Mouse (Mus musculus): Measurements from ENCODE around the gene Arhgap25. TPM values are rescaled to one million over a fixed set of nuclear protein-coding genes. Genes with fewer than 3 reads are reported as not detected.

Gene Arhgap25
- polyA plus RNA-seq, 2 experiments: 1.5 to 2.3 TPM

DNA sequence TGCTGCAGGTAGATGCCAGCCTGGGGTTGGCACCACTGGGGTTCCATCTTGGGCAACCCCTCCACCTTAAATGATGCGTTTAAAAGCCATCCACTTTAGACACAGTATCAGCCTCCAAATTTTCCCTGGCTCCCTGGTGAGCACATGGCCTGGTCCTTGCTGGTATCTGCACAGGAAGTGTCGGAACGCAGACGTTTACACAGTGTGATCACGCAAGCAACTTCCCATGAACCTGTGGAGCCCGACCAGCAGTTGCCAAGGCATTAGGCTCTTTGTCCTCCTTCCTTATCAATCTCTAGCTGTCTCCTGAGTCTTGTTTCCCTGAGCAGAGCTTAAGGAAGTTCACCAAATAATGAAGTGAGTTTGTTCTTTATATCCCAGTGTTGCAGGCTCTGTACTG, 77.6 kb downstream of the Arhgap25 start:
- Histone ChIP-seq H3K4me3 (ENCODE audit: insufficient read depth in 1 of 2, low read depth in 2 of 2, low read length in 2 of 2) (no peak overlapping the region), H3K4me2 (ENCODE audit: low read depth) (no peak overlapping the region), H3K9me3 (ENCODE audit: control insufficient read depth, low read length) (no peaks in the 10 kb centered on the region), H3K4me1 (replicated peaks; ENCODE audit: control insufficient read depth in 2 of 2, insufficient read depth in 2 of 2, low read length in 1 of 2) (no peaks in the 10 kb centered on the region), H3K9ac (replicated peaks) (no peak overlapping the region), H3K36me3 (replicated peaks; ENCODE audit: control insufficient read depth, insufficient read depth, low read depth) (no peaks in the 10 kb centered on the region), H3K27ac (no peak overlapping the region), H3K27me3 (ENCODE audit: control insufficient read depth, insufficient read depth, low read length) (no peaks in the 10 kb centered on the region)
- ATAC-seq (ENCODE audit: insufficient read depth): no peak
- no peak for TF ChIP-seq CTCF (IDR thresholded peaks at IDR 0.05; ENCODE audit: low read depth)
- TF ChIP-seq EP300 (IDR thresholded peaks at IDR 0.05; ENCODE audit: low read depth): no peak
- DNase-seq (ENCODE audit: low read depth in 3 of 3, low spot score in 3 of 3): no peak
- WGBS (ENCODE audit: insufficient replicate concordance): 41% methylated on average over 6 of the region's 6 CpGs

DNA sequence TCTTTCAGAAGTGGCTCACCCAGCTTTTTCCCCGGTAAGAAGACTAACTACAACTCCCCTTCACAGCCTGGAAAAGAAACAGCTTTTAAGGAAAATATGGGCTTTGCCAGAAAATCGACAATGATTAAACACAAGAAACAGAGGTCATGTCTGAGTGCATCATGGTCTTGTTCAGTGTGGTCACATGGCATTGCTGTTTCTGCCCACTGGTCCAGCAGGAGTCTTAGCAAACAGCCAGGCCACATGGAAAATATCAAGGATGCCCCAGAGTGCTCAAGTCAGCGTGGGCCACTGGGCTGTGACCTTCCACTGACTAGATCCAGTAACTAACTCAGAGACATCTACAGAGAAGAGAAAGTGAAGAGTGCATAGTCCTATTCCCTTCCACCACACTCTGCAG, 81.3 kb downstream of the Arhgap25 start:
- Histone ChIP-seq H3K9me3 (ENCODE audit: control insufficient read depth, low read length) (no peaks in the 10 kb centered on the region), H3K4me1 (replicated peaks; ENCODE audit: control insufficient read depth in 2 of 2, insufficient read depth in 2 of 2, low read length in 1 of 2) (no peaks in the 10 kb centered on the region; a peak in 1 of 4 replicates), H3K4me3 (ENCODE audit: insufficient read depth in 1 of 2, low read depth in 2 of 2, low read length in 2 of 2) (no peak overlapping the region), H3K36me3 (replicated peaks; ENCODE audit: control insufficient read depth, insufficient read depth, low read depth) (no peaks in the 10 kb centered on the region), H3K27me3 (ENCODE audit: control insufficient read depth, insufficient read depth, low read length) (no peaks in the 10 kb centered on the region), H3K27ac (no peak overlapping the region), H3K4me2 (ENCODE audit: low read depth) (no peak overlapping the region), H3K9ac (replicated peaks) (no peak overlapping the region)
- 49% methylated on average over 3 of the region's 3 CpGs for WGBS (ENCODE audit: insufficient replicate concordance)
- TF ChIP-seq CTCF (IDR thresholded peaks at IDR 0.05; ENCODE audit: low read depth) (no peak), EP300 (IDR thresholded peaks at IDR 0.05; ENCODE audit: low read depth) (no peak)
- ATAC-seq (ENCODE audit: insufficient read depth) (no peak), DNase-seq (ENCODE audit: low read depth in 3 of 3, low spot score in 3 of 3) (no peak)

DNA sequence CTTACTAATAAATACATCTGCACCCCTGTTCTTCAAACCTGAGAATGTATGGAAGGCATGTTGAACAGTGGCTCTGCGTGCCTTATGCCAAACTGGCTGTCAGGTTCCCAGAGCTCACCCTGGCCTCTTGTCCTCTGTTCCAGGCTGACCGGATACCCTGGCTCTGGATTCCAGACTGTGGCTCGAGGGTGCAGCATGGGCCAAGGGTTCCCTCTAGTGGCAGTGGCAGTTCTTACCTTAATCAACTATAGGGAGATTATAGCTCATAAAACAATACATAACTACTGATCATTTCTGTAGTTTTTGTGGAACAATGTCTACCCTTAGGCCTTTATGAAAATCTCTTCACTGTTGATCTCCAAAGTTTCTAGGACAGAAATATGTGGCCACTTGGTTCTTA, 82.0 kb downstream of the Arhgap25 start:
- DNase-seq (ENCODE audit: low read depth in 3 of 3, low spot score in 3 of 3): no peak

DNA sequence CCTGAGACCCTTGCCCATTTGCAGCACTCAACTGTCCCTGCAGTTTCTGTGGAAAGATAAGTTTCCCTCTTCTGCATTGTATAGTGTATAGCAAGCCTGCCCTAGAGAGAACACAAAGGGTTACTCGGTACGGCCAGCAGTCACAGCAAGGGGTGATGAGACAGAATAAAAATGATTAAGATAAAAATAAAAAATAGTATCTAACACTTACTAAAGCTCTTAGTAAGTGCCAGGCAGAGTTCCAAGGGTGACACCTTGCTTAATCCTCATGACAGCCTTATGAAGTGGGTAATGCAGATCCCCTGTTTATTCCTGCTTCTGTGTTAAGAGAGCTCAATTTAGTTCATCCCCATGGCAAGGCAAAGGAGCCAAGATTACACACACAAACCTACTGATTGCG, 83.5 kb downstream of the Arhgap25 start:
- DNase-seq (ENCODE audit: low read depth in 3 of 3, low spot score in 3 of 3): no peak
- 47% methylated on average over 3 of the region's 3 CpGs for WGBS (ENCODE audit: insufficient replicate concordance)
- no peak overlapping the region for H3K27ac ChIP-seq

More for the DNA sequence above, 82.0 kb downstream of the Arhgap25 start:
- H3K4me2 ChIP-seq (ENCODE audit: low read depth): no peak overlapping the region
- no peak overlapping the region for H3K4me3 ChIP-seq (ENCODE audit: insufficient read depth in 1 of 2, low read depth in 2 of 2, low read length in 2 of 2)
- TF ChIP-seq EP300 (IDR thresholded peaks at IDR 0.05; ENCODE audit: low read depth) (no peak), CTCF (IDR thresholded peaks at IDR 0.05; ENCODE audit: low read depth) (peak; percentile 71)
- no peak for ATAC-seq (ENCODE audit: insufficient read depth)
- no peaks in the 10 kb centered on the region for H3K36me3 ChIP-seq (replicated peaks; ENCODE audit: control insufficient read depth, insufficient read depth, low read depth)
- WGBS (ENCODE audit: insufficient replicate concordance): 41% methylated on average over 3 of the region's 3 CpGs
- no peaks in the 10 kb centered on the region; a peak in 1 of 4 replicates for H3K4me1 ChIP-seq (replicated peaks; ENCODE audit: control insufficient read depth in 2 of 2, insufficient read depth in 2 of 2, low read length in 1 of 2)
- no peaks in the 10 kb centered on the region for H3K9me3 ChIP-seq (ENCODE audit: control insufficient read depth, low read length)
- no peaks in the 10 kb centered on the region for H3K27me3 ChIP-seq (ENCODE audit: control insufficient read depth, insufficient read depth, low read length)
- no peak overlapping the region for H3K9ac ChIP-seq (replicated peaks)
- H3K27ac ChIP-seq: no peak overlapping the region

DNA sequence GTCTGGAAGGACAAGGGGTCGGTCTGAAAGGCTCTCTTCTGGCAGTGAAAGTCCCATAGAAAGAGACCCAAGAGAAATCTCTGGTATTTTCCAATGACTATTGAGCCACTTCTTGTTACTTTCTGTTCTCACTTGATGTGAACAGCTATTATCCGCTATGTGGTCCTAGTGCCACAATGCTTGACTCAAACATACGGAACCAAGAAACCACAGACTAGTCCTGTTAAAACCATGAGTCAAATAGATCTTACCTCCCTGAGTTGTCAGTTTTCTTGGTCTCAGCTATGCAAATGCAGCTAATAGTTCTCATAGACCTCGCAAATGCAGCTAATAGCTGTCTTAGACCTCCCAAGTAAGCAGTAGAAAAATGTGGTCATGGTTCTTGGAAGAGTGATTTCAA, 85.8 kb downstream of the Arhgap25 start:
- H3K9me3 ChIP-seq (ENCODE audit: control insufficient read depth, low read length): no peaks in the 10 kb centered on the region
- ATAC-seq (ENCODE audit: insufficient read depth) (no peak), DNase-seq (ENCODE audit: low read depth in 3 of 3, low spot score in 3 of 3) (no peak)
- no peak overlapping the region for H3K4me3 ChIP-seq (ENCODE audit: insufficient read depth in 1 of 2, low read depth in 2 of 2, low read length in 2 of 2)
- H3K4me2 ChIP-seq (ENCODE audit: low read depth): no peak overlapping the region
- H3K4me1 ChIP-seq (replicated peaks; ENCODE audit: control insufficient read depth in 2 of 2, insufficient read depth in 2 of 2, low read length in 1 of 2): no peaks in the 10 kb centered on the region; a peak in 1 of 4 replicates
- no peak overlapping the region for H3K9ac ChIP-seq (replicated peaks)
- TF ChIP-seq EP300 (IDR thresholded peaks at IDR 0.05; ENCODE audit: low read depth) (no peak), CTCF (IDR thresholded peaks at IDR 0.05; ENCODE audit: low read depth) (no peak)
- no peaks in the 10 kb centered on the region for H3K36me3 ChIP-seq (replicated peaks; ENCODE audit: control insufficient read depth, insufficient read depth, low read depth)
- no peak overlapping the region for H3K27ac ChIP-seq
- H3K27me3 ChIP-seq (ENCODE audit: control insufficient read depth, insufficient read depth, low read length): no peaks in the 10 kb centered on the region
- WGBS (ENCODE audit: insufficient replicate concordance): 47% methylated on average over 4 of the region's 4 CpGs

More for the DNA sequence above, 83.5 kb downstream of the Arhgap25 start:
- Histone ChIP-seq H3K27me3 (ENCODE audit: control insufficient read depth, insufficient read depth, low read length) (no peaks in the 10 kb centered on the region), H3K4me3 (ENCODE audit: insufficient read depth in 1 of 2, low read depth in 2 of 2, low read length in 2 of 2) (no peak overlapping the region), H3K4me1 (replicated peaks; ENCODE audit: control insufficient read depth in 2 of 2, insufficient read depth in 2 of 2, low read length in 1 of 2) (no peaks in the 10 kb centered on the region; a peak in 1 of 4 replicates), H3K4me2 (ENCODE audit: low read depth) (no peak overlapping the region), H3K9ac (replicated peaks) (no peak overlapping the region), H3K9me3 (ENCODE audit: control insufficient read depth, low read length) (no peaks in the 10 kb centered on the region), H3K36me3 (replicated peaks; ENCODE audit: control insufficient read depth, insufficient read depth, low read depth) (no peaks in the 10 kb centered on the region)
- ATAC-seq (ENCODE audit: insufficient read depth): no peak
- no peak for TF ChIP-seq CTCF (IDR thresholded peaks at IDR 0.05; ENCODE audit: low read depth)
- no peak for TF ChIP-seq EP300 (IDR thresholded peaks at IDR 0.05; ENCODE audit: low read depth)
